Mouse (Mus musculus) retina, adult 2 months (tissue): ENCODE data around the gene Immt.
A peak's percentile ranks its signal among the peaks of the same experiment; 100 is the strongest.
"Not testable (repeated sequence)": the region's sequence is repeated elsewhere in the genome, so short reads cannot be mapped to it uniquely, and the experiment has no call there.

Source experiments
- DNase-seq: peaks from one replicate; pipeline ENCODE4 v3.0.0-alpha.2; 2012; ENCODE audit warnings: low read depth, low spot score

Immt gene

DNA sequence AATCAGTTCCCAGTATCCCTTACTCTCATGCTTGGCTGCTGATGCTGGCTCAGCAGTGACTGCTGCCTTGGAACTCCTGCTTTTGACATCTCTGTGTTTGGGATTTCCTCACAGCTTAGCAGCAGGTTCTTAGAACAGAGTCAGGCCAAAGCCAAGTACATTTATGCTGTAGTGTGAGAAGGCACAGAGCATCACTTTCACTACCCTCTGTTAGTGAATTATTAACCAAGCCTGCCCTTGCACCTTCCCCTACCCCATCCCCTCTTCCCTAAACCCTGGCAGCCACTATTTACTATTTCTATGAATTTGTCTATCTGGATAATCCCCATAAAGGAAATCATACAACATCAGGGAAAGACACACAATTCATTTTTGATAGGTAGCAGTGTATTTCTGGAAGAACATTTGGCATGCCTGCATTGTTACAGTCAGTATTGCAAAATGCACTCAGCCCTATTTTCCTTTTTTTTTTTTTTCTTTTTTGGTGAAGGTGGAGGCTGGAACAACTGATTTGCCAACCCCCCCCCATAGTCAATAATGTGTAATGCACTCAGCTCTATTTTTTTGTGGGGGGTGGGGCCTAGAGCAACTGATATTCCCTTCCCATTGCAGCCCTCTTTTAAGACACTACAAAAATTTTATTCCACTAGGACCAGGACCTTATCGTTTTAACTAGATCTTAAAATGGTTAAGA, 9.6 kb downstream of the Immt start:
- DNase-seq = no peak

DNA sequence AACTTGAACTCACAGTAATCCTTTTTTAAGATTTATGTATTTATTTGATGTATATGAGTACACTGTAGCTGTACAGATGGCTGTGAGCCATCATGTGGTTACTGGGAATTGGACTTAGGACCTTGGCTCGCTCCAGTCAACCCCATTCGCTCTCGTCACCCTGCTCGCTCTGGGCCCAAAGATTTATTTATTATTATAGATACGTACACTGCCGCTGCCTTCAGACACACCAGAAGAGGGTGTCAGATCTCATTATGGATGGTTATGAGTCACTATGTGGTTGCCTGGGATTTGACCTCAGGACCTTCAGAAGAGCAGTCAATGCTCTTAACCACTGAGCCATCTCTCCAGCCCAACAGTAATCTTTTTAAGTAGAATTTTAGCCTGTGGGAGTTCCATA, 15.8 kb downstream of the Immt start:
- DNase-seq = not testable (repeated sequence)

DNA sequence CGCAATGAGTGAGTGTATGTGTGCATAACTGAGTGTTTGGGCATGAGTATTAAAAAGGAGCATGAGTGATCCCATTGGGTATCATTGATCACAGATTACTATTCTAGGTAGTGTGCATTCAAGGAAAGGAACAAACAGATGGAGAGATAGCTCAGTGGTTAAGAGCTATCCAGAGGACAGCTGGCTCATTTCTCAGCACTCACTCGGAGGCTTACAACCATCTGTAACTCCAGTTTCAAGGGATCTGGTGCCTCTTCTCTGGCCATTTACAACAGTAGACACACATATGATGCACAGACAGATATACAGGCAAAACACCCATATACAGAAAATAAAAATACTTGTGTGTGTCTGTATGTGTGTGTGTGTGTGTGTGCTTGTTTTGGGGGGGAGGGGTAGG, 36.6 kb downstream of the Immt start:
- no peak for DNase-seq

DNA sequence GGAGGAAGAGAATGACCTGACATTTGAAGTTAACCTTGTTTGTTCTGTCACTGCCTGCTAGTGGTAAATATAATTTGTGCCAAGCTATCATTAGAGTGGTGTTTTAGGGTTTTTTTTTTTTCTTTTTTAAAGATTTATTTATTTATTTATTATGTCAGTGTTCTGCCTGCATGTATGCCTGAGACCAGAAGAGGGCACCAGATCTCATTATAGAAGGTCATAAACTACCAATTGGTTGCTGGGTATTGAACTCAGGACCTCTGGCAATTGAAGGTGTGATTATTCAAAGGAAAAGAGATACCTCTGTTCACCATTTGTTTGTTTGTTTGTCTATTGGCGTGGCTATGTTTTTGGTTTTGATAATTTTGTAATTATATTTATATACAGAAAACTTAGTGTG, 37.7 kb downstream of the Immt start:
- DNase-seq = no peak

DNA sequence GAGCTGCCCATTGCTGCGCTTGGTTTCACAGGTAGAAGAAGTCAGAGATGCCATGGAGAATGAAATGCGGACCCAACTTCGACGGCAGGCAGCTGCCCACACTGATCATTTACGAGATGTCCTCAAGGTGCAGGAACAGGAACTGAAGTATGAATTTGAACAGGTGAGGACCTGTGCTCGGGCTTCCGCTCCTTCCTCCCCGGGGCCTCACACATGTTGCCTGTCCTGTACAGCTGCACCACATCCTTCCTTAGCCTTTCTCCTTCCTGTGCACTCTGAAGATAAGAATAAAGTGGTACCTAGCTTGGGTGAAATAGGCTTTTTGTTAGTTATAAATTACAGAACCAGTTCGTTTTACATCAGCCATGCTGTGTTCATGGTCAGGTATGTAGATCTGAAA, 40.3 kb downstream of the Immt start:
- no peak for DNase-seq

DNA sequence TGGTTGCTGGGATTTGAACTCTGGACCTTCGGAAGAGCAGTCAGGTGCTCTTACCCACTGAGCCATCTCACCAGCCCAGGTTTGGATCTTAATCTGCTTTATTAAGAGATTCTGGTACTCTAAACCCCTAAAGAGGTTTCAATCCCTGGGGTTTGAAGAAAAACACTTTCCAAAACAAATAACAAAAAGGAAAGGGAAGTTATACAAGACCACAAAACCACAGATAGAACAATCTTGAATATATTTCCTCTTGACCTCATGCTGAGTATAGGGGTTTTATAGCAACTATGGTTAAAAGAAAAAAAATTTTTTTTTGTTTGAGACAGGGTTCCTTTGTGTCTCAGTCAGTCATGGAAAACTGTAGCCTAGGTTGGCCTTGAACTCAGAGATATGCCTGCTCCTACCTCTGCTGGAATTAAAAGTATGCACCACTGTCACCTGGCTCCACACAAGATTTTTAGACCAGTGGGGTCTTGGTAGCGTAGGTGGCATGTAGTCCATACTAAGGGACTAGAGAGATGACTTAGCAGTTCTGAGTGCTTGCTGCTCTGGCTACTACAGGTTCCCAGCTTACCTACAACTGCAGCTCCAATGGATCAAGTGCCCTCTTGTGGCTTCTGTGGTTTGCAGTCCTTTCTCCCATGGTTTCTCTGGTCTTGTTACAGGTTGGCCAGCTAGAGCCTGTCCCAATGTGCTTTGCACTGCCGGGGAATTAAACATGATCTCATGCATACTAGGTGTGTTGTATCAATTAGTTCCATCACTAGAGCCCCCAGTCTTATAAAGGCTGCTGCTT, 47.0 kb downstream of the Immt start:
- DNase-seq = no peak

DNA sequence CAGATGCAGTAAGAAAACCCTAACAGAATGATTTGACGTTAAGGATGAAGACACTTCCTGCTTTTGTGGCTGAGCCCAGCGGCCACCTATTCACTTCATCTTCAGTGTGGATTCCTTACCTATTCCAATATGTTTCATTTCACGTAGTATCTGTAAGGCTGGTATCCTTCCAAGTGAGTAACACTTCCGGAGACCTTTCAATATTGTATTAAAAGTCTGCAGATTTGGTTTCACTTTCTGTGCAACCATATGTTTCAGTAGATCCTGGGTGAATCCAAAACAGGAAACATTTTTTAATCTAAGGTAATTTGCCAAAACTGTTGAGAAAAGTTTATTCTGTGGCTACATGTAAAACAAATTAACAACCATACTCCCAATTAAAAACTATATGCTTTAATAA, 62.1 kb downstream of the Immt start:
- no peak for DNase-seq

DNA sequence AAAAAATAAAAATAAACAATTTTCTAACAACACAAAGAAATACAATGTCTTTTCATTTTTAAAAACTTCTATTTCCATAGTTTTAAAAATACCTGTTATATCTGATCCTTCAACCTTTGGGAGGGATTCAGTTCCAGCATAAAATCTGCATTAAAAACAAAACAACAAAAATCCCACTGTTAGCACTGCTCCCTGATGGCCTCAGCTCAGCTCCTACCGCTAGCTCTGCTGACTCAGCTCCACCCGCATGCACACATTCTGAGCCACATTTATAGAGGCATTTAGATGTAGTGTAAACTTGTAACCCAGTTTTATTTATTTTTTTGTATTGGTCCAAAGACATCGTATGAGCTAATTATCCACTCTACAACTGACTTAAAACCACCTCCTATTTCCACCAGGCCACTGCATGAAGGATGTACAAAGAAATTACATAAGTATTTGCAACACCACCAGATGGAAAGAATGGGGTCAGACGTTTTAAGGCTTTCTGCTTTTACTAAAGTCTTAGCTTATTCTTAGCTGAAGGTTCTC, 76.6 kb downstream of the Immt start:
- DNase-seq = no peak

DNA sequence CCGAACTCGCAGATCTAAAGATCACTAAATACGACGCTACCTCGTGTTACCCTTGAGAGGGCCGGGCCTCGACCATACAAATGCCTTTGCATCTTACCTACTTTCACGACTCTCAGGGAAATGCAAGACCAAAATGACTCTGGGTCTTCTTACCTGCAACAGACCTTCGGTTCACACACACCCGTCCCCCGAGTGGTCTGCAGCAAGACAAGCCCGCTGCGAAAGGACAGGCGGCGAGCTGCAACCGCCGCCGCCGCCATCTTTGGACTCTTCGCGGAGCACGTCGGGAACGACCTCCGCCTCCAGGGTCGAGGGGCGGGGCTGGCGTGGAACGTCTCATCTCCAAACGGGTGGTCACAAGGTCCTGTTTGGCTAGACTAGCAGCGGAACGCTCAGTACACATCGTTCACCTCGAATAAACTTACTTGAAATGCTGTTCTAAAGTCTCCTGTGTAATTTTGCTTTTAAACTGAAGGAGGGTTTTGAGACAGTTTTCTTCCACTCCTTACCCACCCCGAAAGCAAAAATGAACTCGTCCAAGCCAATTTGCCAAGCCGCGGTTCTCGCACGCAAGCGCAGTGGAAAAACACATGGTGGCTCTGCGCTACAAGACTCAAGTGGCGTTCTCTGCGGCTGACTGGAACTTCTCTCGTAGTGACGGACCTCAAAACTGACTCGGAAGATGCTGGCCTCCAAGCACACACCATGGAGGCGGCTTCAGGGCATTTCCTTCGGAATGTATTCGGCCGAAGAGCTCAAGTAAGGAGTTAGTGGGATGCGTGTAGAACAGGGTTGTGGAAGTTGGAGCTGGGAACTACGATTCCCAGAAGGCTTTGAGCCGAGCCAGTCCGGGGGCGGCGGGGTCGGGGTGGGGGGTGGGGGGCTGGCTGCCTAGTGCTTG, 77.6 kb downstream of the Immt start, which contains the start of the genes Ptcd3 and Polr1a:
Ptcd3 (minus strand) TSS at position 270 of the 901 bp plus-strand sequence.
Polr1a (plus strand) TSS at position 573 of the 901 bp plus-strand sequence.
- peak; percentile 90 for DNase-seq

DNA sequence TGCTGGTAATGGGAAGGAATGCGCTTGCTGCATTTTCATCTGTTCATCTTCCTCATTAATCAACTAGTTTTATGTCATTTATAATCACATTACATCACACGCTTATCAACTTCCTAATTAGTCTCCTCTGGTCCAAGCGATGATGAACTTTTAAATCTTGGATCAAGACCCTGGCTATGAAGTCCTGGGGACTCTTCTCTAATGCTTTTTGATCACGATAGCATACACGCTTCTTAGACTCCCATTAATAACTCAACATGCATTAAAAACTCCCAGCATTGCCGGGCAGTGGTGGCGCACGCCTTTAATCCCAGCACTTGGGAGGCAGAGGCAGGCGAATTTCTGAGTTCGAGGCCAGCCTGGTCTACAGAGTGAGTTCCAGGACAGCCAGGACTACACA, 78.3 kb downstream of the Immt start:
- no peak for DNase-seq

DNA sequence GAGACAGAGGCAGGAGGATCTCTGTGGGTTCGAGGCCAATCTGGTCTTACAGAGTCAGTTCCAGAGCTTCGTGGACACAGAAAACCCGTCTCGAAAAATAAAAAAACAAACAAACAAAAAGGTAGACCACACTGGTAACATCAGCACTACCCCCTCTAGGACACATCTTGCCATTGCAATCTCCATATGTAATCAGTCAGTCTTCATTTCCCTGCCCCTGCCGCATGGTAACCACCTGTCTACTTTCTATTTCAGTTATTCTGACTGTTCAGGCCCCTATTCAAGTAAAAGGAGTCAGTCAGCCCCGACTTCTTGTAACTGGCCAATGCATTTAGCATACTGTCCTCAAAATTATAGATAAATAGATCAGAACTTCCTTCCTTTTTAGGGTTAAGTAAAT, 78.7 kb downstream of the Immt start:
- no peak for DNase-seq

DNA sequence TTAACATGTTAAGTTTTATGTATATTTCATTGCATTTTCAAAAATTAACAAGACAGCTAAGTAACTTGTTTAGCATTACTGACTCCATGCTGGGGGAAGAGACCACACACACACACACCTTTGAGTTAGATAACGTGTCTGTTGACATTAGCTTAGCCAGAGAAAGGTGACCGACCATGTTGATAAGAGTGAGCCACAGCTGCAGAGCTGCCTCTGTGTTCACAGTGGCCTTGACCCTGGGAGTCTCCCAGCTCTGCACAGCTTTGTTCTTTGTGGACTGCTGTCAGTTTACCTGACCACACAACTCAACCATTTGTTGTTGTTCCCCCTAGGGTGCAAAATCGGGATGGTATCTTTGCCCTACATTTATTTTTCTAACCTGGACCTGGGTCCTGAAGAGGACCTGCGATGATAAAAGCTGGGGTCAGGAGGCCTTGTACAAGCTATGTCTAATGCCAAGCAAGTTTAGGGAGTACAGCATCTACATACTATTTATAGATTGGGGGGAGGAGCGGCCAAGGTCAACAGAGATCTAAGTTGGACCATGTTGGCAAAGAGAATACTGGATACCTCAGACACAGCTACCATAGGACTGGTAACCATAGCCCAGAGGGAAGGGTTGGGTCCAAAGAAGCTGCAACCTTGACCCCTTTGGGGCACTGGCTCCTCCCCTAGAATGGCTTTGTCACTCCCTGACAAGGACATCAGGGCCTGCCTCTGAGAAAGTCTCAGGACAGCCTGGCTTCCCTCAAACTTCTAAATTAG, 80.7 kb downstream of the Immt start:
- DNase-seq = no peak

DNA sequence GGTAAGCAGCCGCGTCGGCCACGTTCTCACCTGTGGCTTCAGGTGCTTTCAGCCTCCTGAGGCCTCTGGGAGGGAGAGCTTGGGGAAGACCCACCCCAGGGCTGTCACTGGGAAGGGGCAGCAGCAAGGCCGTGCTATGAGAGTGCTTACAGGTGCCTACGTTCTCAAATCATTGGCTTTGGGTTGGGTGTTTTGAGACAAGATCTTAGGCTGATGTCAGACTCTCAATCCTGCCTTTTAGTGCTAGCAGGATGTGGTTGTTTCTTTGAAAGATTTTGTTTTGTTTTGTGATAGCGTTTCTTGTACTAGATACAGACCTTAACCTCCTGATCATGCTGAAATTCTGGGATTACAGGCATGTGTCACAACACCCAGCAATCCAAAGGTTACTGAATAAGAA, 89.6 kb downstream of the Immt start:
- no peak for DNase-seq

DNA sequence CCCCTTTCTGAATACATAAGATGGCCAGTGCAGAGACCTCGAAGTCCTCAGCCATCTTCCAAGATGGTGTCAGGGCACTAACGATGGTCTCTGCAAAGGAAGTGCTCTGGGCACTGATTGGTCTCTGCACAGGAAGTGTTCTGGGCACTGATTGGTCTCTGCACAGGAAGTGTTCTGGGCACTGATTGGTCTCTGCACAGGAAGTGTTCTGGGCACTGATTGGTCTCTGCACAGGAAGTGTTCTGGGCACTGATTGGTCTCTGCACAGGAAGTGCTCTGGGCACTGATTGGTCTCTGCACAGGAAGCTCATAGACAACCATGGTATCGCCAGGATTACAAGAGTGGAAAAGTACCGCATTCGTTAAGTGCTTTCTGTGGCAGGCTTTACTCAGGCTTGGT, 94.1 kb downstream of the Immt start:
- DNase-seq = not testable (repeated sequence)
